Mouse (Mus musculus) layer of hippocampus, postnatal 25 days (tissue): Measurements from ENCODE around the gene Sik1. TPM values are rescaled to one million over a fixed set of nuclear protein-coding genes. Genes with fewer than 3 reads are reported as not detected.

Source experiments
- DNase-seq, 2 experiments: peaks; one replicate each; pipeline ENCODE4 v3.0.0; 2022; ENCODE audit warnings: mixed read lengths in 2 of 2, low spot score in 1 of 2; ENCODE audit errors: extremely low spot score in 1 of 2
- total RNA-seq, 2 experiments: library from RNA; stranded (reverse); gene quantifications; 2 replicates each; pipeline ENCODE4 v1.2.3; 2021

Sik1 gene
- total RNA-seq, 2 experiments from 2014 or later = 11.7 to 14.6 TPM

DNA sequence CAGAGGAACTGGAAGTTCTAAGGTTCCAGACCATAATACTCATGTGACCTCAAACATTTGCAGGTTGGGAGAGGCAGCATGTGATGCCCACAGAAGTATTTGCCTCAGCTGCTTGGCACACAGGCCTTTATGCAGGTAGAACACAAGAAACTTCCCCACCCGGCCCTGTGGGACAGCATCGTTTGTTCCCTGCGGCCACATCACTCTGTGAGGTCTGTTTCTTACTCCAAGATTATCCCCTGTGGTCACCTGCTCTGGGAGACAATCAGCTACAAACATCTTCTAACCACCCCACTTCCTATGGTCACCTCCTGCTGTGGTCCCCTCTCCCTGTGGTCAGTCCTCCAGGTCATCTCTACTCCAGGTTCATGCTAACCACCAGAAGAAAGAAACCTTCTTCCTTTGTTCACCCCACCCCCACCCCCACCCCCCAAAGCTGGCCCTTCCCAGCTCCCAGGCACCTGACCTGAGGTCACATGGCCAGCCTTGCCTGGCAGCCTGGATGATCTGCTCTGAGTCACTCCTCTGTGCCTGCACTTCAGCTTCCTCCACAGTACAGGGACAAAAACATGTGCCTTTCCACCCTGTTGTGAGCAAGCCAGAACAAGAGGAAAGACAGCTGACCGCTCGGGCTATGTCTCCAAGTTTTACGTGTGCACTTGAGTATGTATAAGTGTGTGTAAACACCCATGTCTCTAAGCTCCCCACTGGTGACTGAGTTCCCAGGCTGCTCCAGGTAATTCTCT, 21.1 kb downstream of the Sik1 start:
- no peak for DNase-seq

GRCm38 (mm10) chr17:31833752-31834151, 21.9 kb downstream of the Sik1 start:
- no peak for DNase-seq

DNA sequence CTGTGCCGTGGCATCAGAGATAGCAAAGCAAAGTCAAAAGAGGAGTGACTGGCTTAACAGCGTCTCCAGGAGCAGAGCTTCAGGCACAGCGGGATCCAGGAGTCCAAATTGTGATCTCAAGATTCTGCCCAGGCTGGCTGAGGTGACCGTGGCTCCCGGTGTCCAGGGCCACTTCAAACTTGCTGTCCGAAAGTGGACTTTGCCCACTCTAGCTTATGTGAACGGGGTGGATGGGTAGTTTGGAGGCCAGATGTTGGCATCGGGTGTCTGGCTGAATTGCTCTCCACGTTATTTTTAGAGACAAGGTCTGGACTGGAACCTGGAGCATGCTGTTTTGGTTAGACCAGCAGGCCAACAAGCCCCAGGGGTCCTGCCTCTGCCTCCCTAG, 23.0 kb downstream of the Sik1 start:
- DNase-seq = no peak

DNA sequence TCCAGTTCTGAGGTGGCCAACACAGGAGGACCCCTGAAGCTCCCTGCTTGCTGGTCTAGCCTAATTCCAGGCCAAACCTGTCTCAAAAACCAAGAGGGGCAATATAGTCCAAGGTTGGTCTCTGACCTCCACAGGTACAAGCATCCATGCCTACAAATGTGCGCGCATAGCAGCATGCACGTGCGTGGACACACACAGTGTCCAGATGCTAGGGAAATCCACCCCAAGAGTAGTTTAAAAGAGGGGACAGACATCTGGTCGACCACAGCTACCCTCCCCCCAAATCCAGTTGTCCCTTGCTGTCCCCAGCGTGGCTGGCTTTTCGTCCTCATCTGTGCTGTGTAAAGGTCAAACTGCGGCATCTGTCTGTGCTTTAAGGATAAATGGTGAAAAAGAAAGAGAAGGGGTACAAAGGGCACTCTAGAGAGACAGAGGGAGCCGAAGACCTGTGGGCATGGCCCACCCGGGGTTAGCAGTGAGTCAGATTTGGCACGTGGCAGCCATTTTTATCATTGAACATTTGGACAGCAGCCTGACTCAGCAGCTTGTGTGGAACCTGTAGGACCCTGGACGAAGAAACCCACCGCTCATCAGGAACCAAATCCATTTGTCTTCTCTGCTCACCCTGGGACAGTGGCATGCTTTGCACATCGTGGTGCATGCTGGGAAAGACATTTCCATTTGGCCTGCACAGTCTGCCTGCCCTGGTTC, 23.6 kb downstream of the Sik1 start:
- DNase-seq = no peak

- DNase-seq = no peak
Measured at GRCm38 (mm10) chr17:31831097-31831865, 24.3 kb downstream of the Sik1 start.

DNA sequence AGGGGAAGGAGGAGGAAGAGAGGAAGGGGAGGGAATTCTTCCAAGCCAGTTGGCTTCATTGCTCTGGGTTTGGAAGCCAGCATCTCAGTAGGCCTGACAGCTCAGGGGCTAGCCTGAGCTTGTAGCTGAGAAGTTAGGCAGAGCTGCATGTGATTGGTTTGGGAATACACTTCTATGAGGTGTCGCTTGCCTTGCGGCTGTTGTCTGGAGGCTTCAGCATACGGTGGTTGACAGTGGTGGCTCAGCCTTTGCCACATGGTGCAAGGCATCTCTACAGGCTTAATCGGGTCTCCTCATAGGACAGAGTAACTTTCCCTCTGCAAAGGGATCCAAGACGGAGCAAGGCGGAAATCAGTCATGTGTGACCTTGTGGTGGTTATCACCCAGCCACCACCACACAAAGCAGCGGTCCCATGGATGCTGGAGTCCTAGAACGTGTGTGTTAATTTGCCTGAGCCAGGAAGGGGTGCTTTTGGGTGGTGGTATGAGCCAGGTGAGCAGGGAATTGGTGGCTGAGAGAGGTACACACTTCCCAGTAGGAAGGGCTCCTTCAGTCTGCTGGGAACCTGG, 25.0 kb downstream of the Sik1 start:
- no peak for DNase-seq

DNA sequence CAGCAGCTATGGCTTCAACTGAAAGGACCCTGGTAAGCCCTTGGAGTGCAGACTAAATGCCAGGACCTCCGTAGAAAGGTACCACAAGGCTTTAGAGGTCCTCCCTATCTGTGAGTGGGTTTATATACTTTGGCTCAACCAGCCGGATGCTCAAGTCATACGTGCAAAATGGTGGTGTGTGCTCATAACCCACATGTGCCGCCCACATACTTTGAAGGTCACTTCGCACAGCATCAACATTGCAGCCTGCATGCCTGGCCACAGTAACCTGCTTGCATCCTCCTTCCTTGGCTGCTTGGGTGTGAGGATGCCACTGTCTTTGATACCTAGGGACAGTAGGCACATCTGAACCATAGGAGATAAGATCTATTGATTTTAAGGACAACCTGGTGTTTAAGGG, 26.7 kb downstream of the Sik1 start:
- DNase-seq = no peak

GRCm38 (mm10) chr17:31828118-31828517, 27.5 kb downstream of the Sik1 start:
- no peak for DNase-seq

GRCm38 (mm10) chr17:31827206-31827605, 28.4 kb downstream of the Sik1 start:
- peak in 1 of 2 experiments; percentile 37 for DNase-seq

- no peak for DNase-seq
Measured at GRCm38 (mm10) chr17:31826669-31827068, 28.9 kb downstream of the Sik1 start.

DNA sequence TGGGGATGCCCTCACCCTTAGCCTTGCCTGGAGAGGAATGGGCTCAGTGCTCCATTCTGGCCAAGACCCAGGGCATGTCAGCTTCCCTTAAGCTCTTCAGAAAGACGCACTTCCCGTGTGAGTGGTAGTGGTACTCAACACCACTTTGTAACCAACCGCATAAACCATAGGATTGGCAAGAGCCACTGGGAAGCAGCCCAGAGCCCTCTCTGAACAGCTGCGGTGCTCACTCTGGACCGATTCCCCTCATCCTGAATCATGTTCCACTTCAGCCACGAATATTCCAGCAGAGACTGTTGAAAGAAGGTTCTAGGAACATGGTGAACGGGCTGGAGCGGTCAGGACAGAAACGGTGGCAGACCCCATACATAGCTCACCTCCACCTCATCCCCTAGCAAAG, 29.9 kb downstream of the Sik1 start:
- DNase-seq = no peak

GRCm38 (mm10) chr17:31824812-31825211, 30.8 kb downstream of the Sik1 start:
- DNase-seq = no peak

DNA sequence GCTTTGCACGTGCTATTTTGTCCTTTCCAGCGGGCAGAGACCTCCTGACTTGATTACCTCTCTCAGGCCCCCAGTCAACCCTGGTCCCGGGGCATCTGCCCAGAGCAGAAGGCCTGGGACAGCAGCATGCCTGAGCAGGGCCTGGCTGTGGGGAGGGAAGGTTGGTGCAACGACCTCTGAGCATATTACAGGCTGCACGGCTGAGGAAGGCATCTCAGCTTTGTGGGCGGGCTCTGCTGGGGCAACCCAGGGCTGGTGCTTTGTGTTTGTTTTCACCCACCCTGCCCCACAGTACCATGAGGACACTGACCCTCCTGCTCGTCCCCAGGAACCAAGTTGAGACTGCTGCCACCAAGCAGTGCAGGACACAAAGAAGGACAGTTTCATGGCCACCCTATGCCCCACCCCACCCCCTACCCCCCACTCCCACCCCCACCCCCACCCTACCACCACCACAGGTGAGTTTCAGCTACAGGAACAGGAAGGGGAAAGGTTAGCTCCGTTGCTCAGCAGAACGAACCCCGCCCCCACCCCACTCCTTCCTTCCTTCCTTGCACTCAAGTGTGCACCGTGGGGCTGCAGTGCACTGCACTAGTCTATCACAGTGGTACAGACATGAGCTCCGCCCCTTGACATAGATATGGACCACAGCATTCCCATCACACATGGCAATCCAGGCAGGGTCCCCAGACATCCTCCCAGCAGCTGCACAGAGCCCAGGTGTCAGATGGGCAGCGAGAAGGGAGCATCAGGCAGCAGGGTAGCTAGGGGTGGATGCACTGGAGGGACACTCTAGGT, 34.3 kb downstream of the Sik1 start:
- DNase-seq = no peak

- no peak for DNase-seq
Measured at GRCm38 (mm10) chr17:31820099-31820846, 35.3 kb downstream of the Sik1 start.

DNA sequence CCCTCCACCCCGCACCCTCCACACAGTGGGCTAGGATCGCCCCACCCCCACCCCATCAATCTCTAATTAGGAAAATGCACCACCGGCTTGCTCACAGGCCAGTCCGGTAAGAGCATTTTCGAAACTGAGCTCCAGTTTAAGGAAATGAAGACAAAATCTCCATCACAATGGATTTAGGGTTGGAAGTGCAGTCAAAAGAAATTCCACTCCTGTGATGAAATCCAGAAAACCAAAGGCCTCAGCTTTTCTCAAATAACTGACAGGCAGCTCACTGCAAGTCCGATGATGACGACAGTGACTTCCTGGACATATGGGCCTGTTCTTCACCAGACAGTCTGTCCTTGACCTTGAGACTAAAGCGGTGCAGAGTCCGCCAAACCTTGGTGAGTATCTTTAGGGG, 36.2 kb downstream of the Sik1 start:
- DNase-seq = no peak

DNA sequence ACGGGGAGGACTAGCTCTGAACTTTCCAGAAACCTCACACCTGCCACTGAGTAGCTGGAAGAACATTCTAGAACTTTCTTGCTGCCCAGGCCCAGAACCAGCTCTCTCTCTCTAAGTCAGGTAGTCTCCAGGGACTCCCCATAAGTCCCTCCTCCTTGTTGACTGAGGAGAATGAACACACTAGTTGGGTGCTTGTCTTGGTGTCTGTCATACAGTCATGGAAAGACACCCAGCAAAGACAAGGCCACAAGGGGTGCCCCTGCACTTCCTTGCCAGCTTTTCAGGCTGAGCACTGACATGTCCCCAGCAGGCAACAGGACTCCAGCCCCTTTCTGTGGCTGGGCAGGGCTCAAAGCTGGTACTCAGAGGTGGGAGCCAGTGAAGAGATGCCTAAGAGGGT, 37.8 kb downstream of the Sik1 start:
- no peak for DNase-seq

- peak in 1 of 2 experiments; percentile 32 for DNase-seq
Measured at GRCm38 (mm10) chr17:31817203-31817602, 38.4 kb downstream of the Sik1 start.

DNA sequence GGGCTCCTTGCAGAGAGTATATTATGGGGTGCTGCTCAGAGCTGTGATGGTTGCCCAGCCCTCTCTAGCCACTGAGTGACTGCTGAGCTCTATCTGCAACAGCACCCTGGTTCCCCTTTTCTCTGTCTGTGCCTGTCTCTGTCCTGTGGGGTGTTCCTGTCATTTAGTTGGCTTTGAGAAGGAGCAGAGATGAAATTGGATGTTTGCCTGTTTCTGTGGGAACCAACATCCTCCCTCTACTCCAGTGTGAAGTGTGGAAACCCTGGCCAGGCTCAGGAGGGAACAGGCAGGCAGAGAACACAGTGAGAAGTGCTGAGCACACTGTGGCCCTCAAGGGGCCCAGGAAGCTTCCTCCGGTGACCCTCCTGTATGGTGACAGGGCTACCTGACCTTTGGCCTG, 40.8 kb downstream of the Sik1 start:
- no peak for DNase-seq

- no peak for DNase-seq
Measured at GRCm38 (mm10) chr17:31813938-31814622, 41.5 kb downstream of the Sik1 start.
